Mouse (Mus musculus): ENCODE data around the gene Fstl4. TPM values are rescaled to one million over a fixed set of nuclear protein-coding genes. Genes with fewer than 3 reads are reported as not detected.

Gene Fstl4
- polyA plus RNA-seq, 1 experiment from 2014 or later, result 0.64 TPM

- ATAC-seq (ENCODE audit: low FRiP score) (no peak), DNase-seq (ENCODE audit: low spot score, missing footprints) (peak; percentile 19)
- H3K27ac ChIP-seq (ENCODE audit: low read depth, low read length), result no peak overlapping the region
- no peak overlapping the region for H3K4me2 ChIP-seq
- H3K9ac ChIP-seq (ENCODE audit: low read length), result no peak overlapping the region
- WGBS, result 83% methylated on average over 6 of the region's 6 CpGs
- no peaks in the 10 kb centered on the region for H3K9me3 ChIP-seq (ENCODE audit: control insufficient read depth, low read length)
- no peaks in the 10 kb centered on the region for H3K36me3 ChIP-seq (ENCODE audit: control insufficient read depth, insufficient read depth, low read length)
- H3K4me3 ChIP-seq (ENCODE audit: low read depth, low read length), result no peak overlapping the region
- no peaks in the 10 kb centered on the region for H3K4me1 ChIP-seq (ENCODE audit: control insufficient read depth, insufficient read depth, low read length)
- no peaks in the 10 kb centered on the region for H3K27me3 ChIP-seq (ENCODE audit: control insufficient read depth, insufficient read depth, low read length)
These were observed 247.6 kb downstream of the Fstl4 start for GRCm38 (mm10) chr11:53011996-53012505.

GRCm38 (mm10) chr11:53013906-53014305 lies 249.5 kb downstream of the Fstl4 start:
- ATAC-seq (ENCODE audit: low FRiP score) (no peak), DNase-seq (ENCODE audit: low spot score, missing footprints) (peak; percentile 8)
- WGBS, result 81% methylated on average over 5 of the region's 5 CpGs
- Histone ChIP-seq H3K27ac (ENCODE audit: low read depth, low read length) (no peak overlapping the region), H3K36me3 (ENCODE audit: control insufficient read depth, insufficient read depth, low read length) (no peaks in the 10 kb centered on the region), H3K4me3 (ENCODE audit: low read depth, low read length) (no peak overlapping the region), H3K9ac (ENCODE audit: low read length) (no peak overlapping the region), H3K27me3 (ENCODE audit: control insufficient read depth, insufficient read depth, low read length) (no peaks in the 10 kb centered on the region), H3K9me3 (ENCODE audit: control insufficient read depth, low read length) (no peaks in the 10 kb centered on the region), H3K4me2 (no peak overlapping the region), H3K4me1 (ENCODE audit: control insufficient read depth, insufficient read depth, low read length) (no peaks in the 10 kb centered on the region)

- H3K36me3 ChIP-seq (ENCODE audit: control insufficient read depth, insufficient read depth, low read length), result no peaks in the 10 kb centered on the region
- DNase-seq (ENCODE audit: low spot score, missing footprints) (no peak), ATAC-seq (ENCODE audit: low FRiP score) (no peak)
- no peaks in the 10 kb centered on the region for H3K9me3 ChIP-seq (ENCODE audit: control insufficient read depth, low read length)
- no peak overlapping the region for H3K4me2 ChIP-seq
- H3K9ac ChIP-seq (ENCODE audit: low read length), result no peak overlapping the region
- no peaks in the 10 kb centered on the region for H3K4me1 ChIP-seq (ENCODE audit: control insufficient read depth, insufficient read depth, low read length)
- 85% methylated on average over 7 of the region's 7 CpGs for WGBS
- H3K4me3 ChIP-seq (ENCODE audit: low read depth, low read length), result no peak overlapping the region
- no peaks in the 10 kb centered on the region for H3K27me3 ChIP-seq (ENCODE audit: control insufficient read depth, insufficient read depth, low read length)
- no peak overlapping the region for H3K27ac ChIP-seq (ENCODE audit: low read depth, low read length)
These were observed 252.1 kb downstream of the Fstl4 start for GRCm38 (mm10) chr11:53016358-53017021.

- Histone ChIP-seq H3K4me1 (ENCODE audit: control insufficient read depth, insufficient read depth, low read length) (no peaks in the 10 kb centered on the region), H3K9ac (ENCODE audit: low read length) (no peak overlapping the region), H3K27me3 (ENCODE audit: control insufficient read depth, insufficient read depth, low read length) (no peaks in the 10 kb centered on the region), H3K9me3 (ENCODE audit: control insufficient read depth, low read length) (no peaks in the 10 kb centered on the region), H3K4me3 (ENCODE audit: low read depth, low read length) (no peak overlapping the region), H3K27ac (ENCODE audit: low read depth, low read length) (no peak overlapping the region), H3K36me3 (ENCODE audit: control insufficient read depth, insufficient read depth, low read length) (no peaks in the 10 kb centered on the region), H3K4me2 (no peak overlapping the region)
- ATAC-seq (ENCODE audit: low FRiP score) (no peak), DNase-seq (ENCODE audit: low spot score, missing footprints) (peak; percentile 37)
- WGBS, result 85% methylated on average over 3 of the region's 3 CpGs
These were observed 255.1 kb downstream of the Fstl4 start for GRCm38 (mm10) chr11:53019509-53019908.

- Histone ChIP-seq H3K4me1 (ENCODE audit: control insufficient read depth, insufficient read depth, low read length) (no peaks in the 10 kb centered on the region), H3K36me3 (ENCODE audit: control insufficient read depth, insufficient read depth, low read length) (no peaks in the 10 kb centered on the region), H3K9me3 (ENCODE audit: control insufficient read depth, low read length) (no peaks in the 10 kb centered on the region), H3K27me3 (ENCODE audit: control insufficient read depth, insufficient read depth, low read length) (no peaks in the 10 kb centered on the region), H3K27ac (ENCODE audit: low read depth, low read length) (no peak overlapping the region), H3K9ac (ENCODE audit: low read length) (no peak overlapping the region), H3K4me3 (ENCODE audit: low read depth, low read length) (no peak overlapping the region), H3K4me2 (no peak overlapping the region)
- 85% methylated on average over 6 of the region's 6 CpGs for WGBS
- DNase-seq (ENCODE audit: low spot score, missing footprints), result peak; percentile 72
- ATAC-seq (ENCODE audit: low FRiP score), result no peak
These were observed 260.0 kb downstream of the Fstl4 start for GRCm38 (mm10) chr11:53024403-53024802.

- 97% methylated on average over 6 of the region's 6 CpGs for WGBS
- H3K27me3 ChIP-seq (ENCODE audit: control insufficient read depth, insufficient read depth, low read length), result no peaks in the 10 kb centered on the region
These were observed 261.3 kb downstream of the Fstl4 start for GRCm38 (mm10) chr11:53025686-53026085.

GRCm38 (mm10) chr11:53028421-53029168 lies 264.2 kb downstream of the Fstl4 start:
- ATAC-seq (ENCODE audit: low FRiP score) (no peak), DNase-seq (ENCODE audit: low spot score, missing footprints) (peak; percentile 12)
- H3K4me2 ChIP-seq, result no peak overlapping the region
- no peak overlapping the region for H3K27ac ChIP-seq (ENCODE audit: low read depth, low read length)
- H3K9ac ChIP-seq (ENCODE audit: low read length), result no peak overlapping the region
- no peaks in the 10 kb centered on the region for H3K4me1 ChIP-seq (ENCODE audit: control insufficient read depth, insufficient read depth, low read length)
- H3K36me3 ChIP-seq (ENCODE audit: control insufficient read depth, insufficient read depth, low read length), result no peaks in the 10 kb centered on the region
- H3K27me3 ChIP-seq (ENCODE audit: control insufficient read depth, insufficient read depth, low read length), result no peaks in the 10 kb centered on the region
- no peak overlapping the region for H3K4me3 ChIP-seq (ENCODE audit: low read depth, low read length)
- 81% methylated on average over 7 of the region's 7 CpGs for WGBS
- H3K9me3 ChIP-seq (ENCODE audit: control insufficient read depth, low read length), result no peaks in the 10 kb centered on the region

More at GRCm38 (mm10) chr11:53025686-53026085, 261.3 kb downstream of the Fstl4 start:
- Histone ChIP-seq H3K9me3 (ENCODE audit: control insufficient read depth, low read length) (no peaks in the 10 kb centered on the region), H3K9ac (ENCODE audit: low read length) (no peak overlapping the region), H3K4me2 (no peak overlapping the region), H3K36me3 (ENCODE audit: control insufficient read depth, insufficient read depth, low read length) (no peaks in the 10 kb centered on the region), H3K27ac (ENCODE audit: low read depth, low read length) (no peak overlapping the region), H3K4me3 (ENCODE audit: low read depth, low read length) (no peak overlapping the region), H3K4me1 (ENCODE audit: control insufficient read depth, insufficient read depth, low read length) (no peaks in the 10 kb centered on the region)
- ATAC-seq (ENCODE audit: low FRiP score), result no peak
- peak; percentile 8 for DNase-seq (ENCODE audit: low spot score, missing footprints)

- no peak for ATAC-seq (ENCODE audit: low FRiP score)
- 91% methylated on average over 4 of the region's 4 CpGs for WGBS
These were observed 267.3 kb downstream of the Fstl4 start for GRCm38 (mm10) chr11:53031777-53032176.

GRCm38 (mm10) chr11:53032336-53032735 lies 267.9 kb downstream of the Fstl4 start:
- Histone ChIP-seq H3K36me3 (ENCODE audit: control insufficient read depth, insufficient read depth, low read length) (no peaks in the 10 kb centered on the region), H3K4me2 (no peak overlapping the region), H3K9me3 (ENCODE audit: control insufficient read depth, low read length) (no peaks in the 10 kb centered on the region), H3K4me3 (ENCODE audit: low read depth, low read length) (no peak overlapping the region), H3K27ac (ENCODE audit: low read depth, low read length) (no peak overlapping the region), H3K9ac (ENCODE audit: low read length) (no peak overlapping the region), H3K27me3 (ENCODE audit: control insufficient read depth, insufficient read depth, low read length) (no peaks in the 10 kb centered on the region), H3K4me1 (ENCODE audit: control insufficient read depth, insufficient read depth, low read length) (no peaks in the 10 kb centered on the region)
- ATAC-seq (ENCODE audit: low FRiP score) (no peak), DNase-seq (ENCODE audit: low spot score, missing footprints) (peak; percentile 98)
- 23% methylated on average over 4 of the region's 4 CpGs for WGBS

More at GRCm38 (mm10) chr11:53031777-53032176, 267.3 kb downstream of the Fstl4 start:
- Histone ChIP-seq H3K4me1 (ENCODE audit: control insufficient read depth, insufficient read depth, low read length) (no peaks in the 10 kb centered on the region), H3K4me3 (ENCODE audit: low read depth, low read length) (no peak overlapping the region), H3K27ac (ENCODE audit: low read depth, low read length) (no peak overlapping the region), H3K9ac (ENCODE audit: low read length) (no peak overlapping the region), H3K4me2 (no peak overlapping the region), H3K27me3 (ENCODE audit: control insufficient read depth, insufficient read depth, low read length) (no peaks in the 10 kb centered on the region), H3K36me3 (ENCODE audit: control insufficient read depth, insufficient read depth, low read length) (no peaks in the 10 kb centered on the region), H3K9me3 (ENCODE audit: control insufficient read depth, low read length) (no peaks in the 10 kb centered on the region)
- no peak for DNase-seq (ENCODE audit: low spot score, missing footprints)

All from midbrain, embryonic 11.5 days (tissue).